Mouse (Mus musculus) hindbrain, postnatal 0 days (tissue): ENCODE data around the gene Bace1. TPM values are rescaled to one million over a fixed set of nuclear protein-coding genes. Genes with fewer than 3 reads are reported as not detected.
A peak's percentile ranks its signal among the peaks of the same experiment; 100 is the strongest.

Source experiments
- ATAC-seq: fragments of 200-750 bp; cut with Nextera tagmentation; 2 replicates; pipeline ENCODE4 v1.8.0; 2017; ENCODE audit warnings: mild to moderate bottlenecking, moderate TSS enrichment, moderate library complexity
- DNase-seq: peaks from one replicate; pipeline ENCODE4 v3.0.0-alpha.2; 2015; ENCODE audit warnings: low spot score
- H3K27ac ChIP-seq: fragments of 300-500 bp; sonication (generic); 2 replicates; pipeline ENCODE4 v1.5.1; 2014; ENCODE audit warnings: mild to moderate bottlenecking
- H3K27me3 ChIP-seq: fragments of 300-500 bp; sonication (generic); 2 replicates; pipeline ENCODE4 v1.6.1; 2014; ENCODE audit warnings: low read length, mixed read lengths; ENCODE audit not compliant: insufficient read depth
- H3K36me3 ChIP-seq: fragments of 300-500 bp; sonication (generic); 2 replicates; pipeline ENCODE4 v1.6.1; 2014; ENCODE audit warnings: low read length, mixed read lengths; ENCODE audit not compliant: insufficient read depth
- H3K4me1 ChIP-seq: fragments of 300-500 bp; sonication (generic); 2 replicates; pipeline ENCODE4 v1.6.1; 2014; ENCODE audit warnings: antibody characterized with exemption, low read length, mixed read lengths; ENCODE audit not compliant: insufficient read depth
- H3K4me2 ChIP-seq: fragments of 300-500 bp; sonication (generic); 2 replicates; pipeline ENCODE4 v1.6.1; 2014; ENCODE audit warnings: low read depth, mild to moderate bottlenecking, low read length, moderate library complexity, mixed read lengths
- H3K4me3 ChIP-seq: fragments of 300-500 bp; sonication (generic); 2 replicates; pipeline ENCODE4 v1.5.1; 2014; ENCODE audit warnings: low read length
- H3K9ac ChIP-seq: fragments of 300-500 bp; sonication (generic); replicated peaks from 2 replicates; pipeline ENCODE4 v1.6.1; 2014; ENCODE audit warnings: mild to moderate bottlenecking, low read length, moderate library complexity, mixed read lengths
- H3K9me3 ChIP-seq: fragments of 300-500 bp; sonication (generic); 2 replicates; pipeline ENCODE4 v1.6.1; 2016; ENCODE audit warnings: low read length, mixed read lengths
- CTCF ChIP-seq: IDR thresholded peaks from 2 replicates; pipeline ENCODE4 v1.5.1; 2016; ENCODE audit warnings: antibody characterized with exemption, control low read depth, low read depth
- WGBS: fragments of 180-500 bp; shearing (Covaris S2); extraction: QIAGEN DNeasy Blood & Tissue Kit; methylation state at CpG from one replicate; pipeline ENCODE4 v1.1.7; 2014; 5-methylcytosine and 5-hydroxymethylcytosine counted together
- polyA plus RNA-seq: library from polyadenylated mRNA; unstranded; fragments of >200 nt; fragmentation: Nextera tagmentation; extraction: Ambion mirVana; gene quantifications from 2 replicates; pipeline ENCODE4 v1.2.1, GENCODE M21; 2015
- total RNA-seq: library from RNA; depleted of rRNA; stranded (reverse); fragments of >200 nt; gene quantifications from 2 replicates; pipeline ENCODE4 v1.2.3, GENCODE M21; 2014

The Bace1 gene
- total and polyA plus RNA-seq, 2 experiments from 2014 or later, result 39.3 to 77.0 TPM

- no peak for ATAC-seq
- no peak overlapping the region for H3K4me3 ChIP-seq
- TF ChIP-seq CTCF, result no peak
- H3K36me3 ChIP-seq, result peaks cover 6% of the 10 kb centered on the region; the same call in 1 of the 2 replicates
- H3K9me3 ChIP-seq, result no peaks in the 10 kb centered on the region
- H3K27me3 ChIP-seq, result no peaks in the 10 kb centered on the region
- H3K4me1 ChIP-seq, result no peaks in the 10 kb centered on the region
- WGBS, result 67% methylated on average over 5 of the region's 5 CpGs
- DNase-seq, result no peak
- H3K9ac ChIP-seq, result no peak overlapping the region
- no peak overlapping the region for H3K27ac ChIP-seq
- H3K4me2 ChIP-seq, result no peak overlapping the region
Observed at GRCm38 (mm10) chr9:45811946-45812345, 26.4 kb upstream of the Bace1 start.

GRCm38 (mm10) chr9:45815113-45815512, 23.3 kb upstream of the Bace1 start:
- H3K27ac ChIP-seq, result peak overlapping the region; percentile 43; the same call in 1 of the 2 replicates
- peak; percentile 38; the same call in 1 of the 2 replicates for ATAC-seq

GRCm38 (mm10) chr9:45815525-45815924, 22.9 kb upstream of the Bace1 start:
- no peak overlapping the region for H3K4me3 ChIP-seq
- 82% methylated on average over 10 of the region's 10 CpGs for WGBS
- H3K4me1 ChIP-seq, result no peaks in the 10 kb centered on the region
- H3K9ac ChIP-seq, result no peak overlapping the region
- TF ChIP-seq CTCF, result no peak
- H3K27ac ChIP-seq, result peak overlapping the region; percentile 43; the same call in 1 of the 2 replicates
- no peak for DNase-seq
- no peaks in the 10 kb centered on the region for H3K27me3 ChIP-seq
- ATAC-seq, result peak; percentile 10; the same call in 1 of the 2 replicates
- no peaks in the 10 kb centered on the region for H3K9me3 ChIP-seq
- H3K36me3 ChIP-seq, result peaks cover 6% of the 10 kb centered on the region; the same call in 1 of the 2 replicates
- no peak overlapping the region for H3K4me2 ChIP-seq

More at GRCm38 (mm10) chr9:45815113-45815512, 23.3 kb upstream of the Bace1 start:
- Histone ChIP-seq H3K4me1 (no peaks in the 10 kb centered on the region), H3K36me3 (peaks cover 6% of the 10 kb centered on the region; the same call in 1 of the 2 replicates), H3K4me3 (no peak overlapping the region), H3K27me3 (no peaks in the 10 kb centered on the region), H3K9ac (no peak overlapping the region), H3K9me3 (no peaks in the 10 kb centered on the region), H3K4me2 (no peak overlapping the region)
- WGBS, result 57% methylated on average over 9 of the region's 9 CpGs
- DNase-seq, result peak; percentile 54
- no peak for TF ChIP-seq CTCF

GRCm38 (mm10) chr9:45818406-45819011, 19.9 kb upstream of the Bace1 start:
- TF ChIP-seq CTCF, result no peak
- Histone ChIP-seq H3K4me1 (no peaks in the 10 kb centered on the region), H3K4me3 (no peak overlapping the region), H3K9me3 (no peaks in the 10 kb centered on the region), H3K27me3 (no peaks in the 10 kb centered on the region), H3K36me3 (peaks cover 6% of the 10 kb centered on the region; the same call in 1 of the 2 replicates), H3K9ac (no peak overlapping the region), H3K27ac (no peak overlapping the region), H3K4me2 (no peak overlapping the region)
- 81% methylated on average over 9 of the region's 9 CpGs for WGBS
- ATAC-seq (no peak), DNase-seq (no peak)

GRCm38 (mm10) chr9:45827663-45828290, 10.6 kb upstream of the Bace1 start:
- Histone ChIP-seq H3K9me3 (no peaks in the 10 kb centered on the region), H3K27me3 (no peaks in the 10 kb centered on the region), H3K4me3 (peak overlapping the region; percentile 84), H3K27ac (peak overlapping the region; percentile 86), H3K36me3 (no peaks in the 10 kb centered on the region), H3K4me2 (peak overlapping the region; percentile 93), H3K4me1 (no peaks in the 10 kb centered on the region), H3K9ac (peak overlapping the region; percentile 62)
- TF ChIP-seq CTCF, result 0 out of 2 replicates have a peak, but pooled peaks have one; percentile 6
- ATAC-seq, result peak; percentile 43
- peak; percentile 49 for DNase-seq
- WGBS, result 6% methylated on average over 22 of the region's 23 CpGs

GRCm38 (mm10) chr9:45828291-45828963, 10.0 kb upstream of the Bace1 start, which contains the start of gene Cep164:
Gene Cep164 (minus strand): TSS chr9:45828691.
- no peaks in the 10 kb centered on the region for H3K9me3 ChIP-seq
- peak within 1 kb of the TSS; percentile 86 for H3K27ac ChIP-seq
- H3K4me2 ChIP-seq, result peak within 1 kb of the TSS; percentile 93
- no peaks in the 10 kb centered on the region for H3K36me3 ChIP-seq
- ATAC-seq (peak; percentile 96), DNase-seq (peak; percentile 96)
- peak within 1 kb of the TSS; percentile 84 for H3K4me3 ChIP-seq
- H3K4me1 ChIP-seq, result no peaks in the 10 kb centered on the region
- WGBS, result under 1% methylated on average over 31 of the region's 31 CpGs
- no peak for TF ChIP-seq CTCF
- H3K27me3 ChIP-seq, result no peaks in the 10 kb centered on the region
- H3K9ac ChIP-seq, result peak within 1 kb of the TSS; percentile 62
